Mouse (Mus musculus) heart, postnatal 0 days (tissue): Measurements from ENCODE around the gene Cdkl3. TPM values are rescaled to one million over a fixed set of nuclear protein-coding genes. Genes with fewer than 3 reads are reported as not detected.
A peak's percentile ranks its signal among the peaks of the same experiment; 100 is the strongest.

Source experiments
- ATAC-seq: fragments of 200-750 bp; cut with Nextera tagmentation; 2 replicates; pipeline ENCODE4 v1.8.0; 2017; ENCODE audit warnings: low read depth, moderate number of reproducible peaks, moderate library complexity; ENCODE audit not compliant: insufficient read depth
- DNase-seq: peaks from one replicate; pipeline ENCODE4 v3.0.0-alpha.2; 2016; ENCODE audit warnings: low spot score
- H3K27ac ChIP-seq: fragments of 300-500 bp; sonication (generic); 2 replicates; pipeline ENCODE4 v1.5.1; 2014; ENCODE audit warnings: low read depth, mild to moderate bottlenecking
- H3K27me3 ChIP-seq: fragments of 300-500 bp; sonication (generic); 2 replicates; pipeline ENCODE4 v1.6.1; 2014; ENCODE audit warnings: low read length, mixed read lengths; ENCODE audit not compliant: control insufficient read depth, insufficient read depth
- H3K36me3 ChIP-seq: fragments of 300-500 bp; sonication (generic); replicated peaks from 2 replicates; pipeline ENCODE4 v1.6.1; 2014; ENCODE audit warnings: low read length, mixed read lengths; ENCODE audit not compliant: control insufficient read depth, insufficient read depth
- H3K4me1 ChIP-seq: fragments of 300-500 bp; sonication (generic); 2 replicates; pipeline ENCODE4 v1.6.1; 2014; ENCODE audit warnings: antibody characterized with exemption; ENCODE audit not compliant: control insufficient read depth, insufficient read depth
- H3K4me2 ChIP-seq: fragments of 300-500 bp; sonication (generic); 2 replicates; pipeline ENCODE4 v1.6.1; 2014; ENCODE audit warnings: low read depth, mild to moderate bottlenecking, low read length, moderate library complexity
- H3K4me3 ChIP-seq: fragments of 300-500 bp; sonication (generic); 2 replicates; pipeline ENCODE4 v1.5.1; 2014; ENCODE audit warnings: low read depth, low read length
- H3K9ac ChIP-seq: fragments of 300-500 bp; sonication (generic); replicated peaks from 2 replicates; pipeline ENCODE4 v1.6.1; 2014; ENCODE audit warnings: low read depth, low read length, mixed read lengths
- H3K9me3 ChIP-seq: fragments of 300-500 bp; sonication (generic); replicated peaks from 2 replicates; pipeline ENCODE4 v1.6.1; 2016; ENCODE audit warnings: low read length; ENCODE audit not compliant: control insufficient read depth
- CTCF ChIP-seq: IDR thresholded peaks from 2 replicates; pipeline ENCODE4 v1.5.1; 2016; ENCODE audit warnings: antibody characterized with exemption, control low read depth, low read depth
- EP300 ChIP-seq: IDR thresholded peaks from 2 replicates; pipeline ENCODE4 v1.6.1; 2016; ENCODE audit warnings: antibody characterized with exemption, low read depth
- WGBS: fragments of 180-500 bp; shearing (Covaris S2); extraction: QIAGEN DNeasy Blood & Tissue Kit; methylation state at CpG from one replicate; pipeline ENCODE4 v1.1.7; 2014; 5-methylcytosine and 5-hydroxymethylcytosine counted together
- polyA plus RNA-seq: library from polyadenylated mRNA; unstranded; fragments of >200 nt; fragmentation: Nextera tagmentation; extraction: Ambion mirVana; gene quantifications from 2 replicates; pipeline ENCODE4 v1.2.1, GENCODE M21; 2015
- total RNA-seq: library from RNA; depleted of rRNA; stranded (reverse); fragments of >200 nt; gene quantifications from 2 replicates; pipeline ENCODE4 v1.2.3, GENCODE M21; 2014; ENCODE audit warnings: low replicate concordance; rRNA removed

Cdkl3 gene
- total RNA-seq, result 2.3 and 5.6 TPM in 2 replicates
- polyA plus RNA-seq, result 13.1 and 16.3 TPM in 2 replicates

DNA sequence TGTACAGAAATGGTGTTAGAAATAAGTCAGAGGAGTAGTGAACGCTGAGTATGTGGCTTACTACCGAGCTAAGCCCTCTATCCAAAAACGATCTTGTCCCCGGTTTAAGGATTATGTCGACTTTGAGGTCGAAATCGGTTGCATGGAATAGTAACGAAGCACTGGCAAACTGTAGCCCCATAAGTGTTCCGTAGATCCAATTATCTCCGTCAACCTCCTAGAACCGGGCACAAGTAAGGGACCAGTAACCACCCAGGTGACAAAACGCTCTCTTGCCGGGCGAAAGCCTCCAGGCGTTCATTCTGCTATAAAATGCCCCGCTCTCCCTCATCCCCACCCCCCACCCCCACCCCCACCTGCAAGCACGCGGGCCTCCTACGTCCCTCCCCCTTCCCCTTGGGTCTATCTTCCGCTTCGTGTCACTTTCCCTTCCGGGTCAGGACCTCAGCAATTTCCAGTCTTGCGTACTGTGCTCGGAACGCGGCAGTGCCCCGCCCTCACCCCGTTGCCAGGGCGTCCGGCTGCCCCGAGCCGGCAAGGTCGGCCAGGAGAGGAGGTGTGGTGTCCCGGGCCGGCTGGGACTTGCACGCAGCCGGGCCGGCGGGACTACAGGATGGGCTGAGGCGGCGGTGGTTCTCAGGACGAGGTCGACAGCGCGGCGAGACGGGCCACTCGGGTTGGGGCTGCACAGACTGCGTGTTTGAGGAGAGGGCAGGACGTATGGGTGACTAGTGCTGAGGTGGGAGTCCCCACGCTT, at the start of gene Cdkl3:
TSS of gene Cdkl3 (plus strand) at position 450 of the 757 bp plus-strand sequence.
- TF ChIP-seq EP300 (peak; percentile 79), CTCF (no peak)
- peak within 1 kb of the TSS; percentile 91 for H3K27ac ChIP-seq
- peak; percentile 89 for ATAC-seq
- no peaks in the 10 kb centered on the region for H3K36me3 ChIP-seq
- H3K4me2 ChIP-seq, result peak within 1 kb of the TSS; percentile 77
- H3K9ac ChIP-seq, result peak within 1 kb of the TSS; percentile 78
- H3K27me3 ChIP-seq, result no peaks in the 10 kb centered on the region
- under 1% methylated on average over 48 of the region's 51 CpGs for WGBS
- no peaks in the 10 kb centered on the region for H3K9me3 ChIP-seq
- H3K4me1 ChIP-seq, result peaks cover 20% of the 10 kb centered on the region
- H3K4me3 ChIP-seq, result peak within 1 kb of the TSS; percentile 58
- DNase-seq, result peak; percentile 98

DNA sequence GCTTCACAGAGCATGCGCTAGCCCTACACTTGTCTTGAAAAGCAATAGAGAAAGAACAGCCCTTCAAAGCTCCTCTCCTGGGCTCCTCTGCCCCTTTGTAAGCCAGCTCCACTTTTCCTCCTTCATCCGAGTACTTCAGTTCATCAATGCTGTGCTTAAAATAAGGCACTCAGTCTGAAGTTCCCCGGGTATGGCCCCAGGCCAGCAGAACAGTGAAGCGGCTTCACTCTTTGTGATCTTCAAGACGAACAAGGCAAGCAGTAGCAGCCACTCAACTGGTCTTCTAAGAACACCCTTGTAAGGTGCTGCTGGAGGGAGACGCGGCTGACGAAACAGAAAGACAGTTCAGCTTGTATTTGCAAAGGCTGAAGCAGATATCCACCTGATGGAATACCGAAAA, 47.9 kb upstream of the Cdkl3 start:
- 50% methylated on average over 9 of the region's 9 CpGs for WGBS
- H3K4me2 ChIP-seq, result no peak overlapping the region
- no peak for TF ChIP-seq EP300
- TF ChIP-seq CTCF, result no peak
- ATAC-seq, result no peak
- H3K4me1 ChIP-seq, result no peaks in the 10 kb centered on the region
- H3K4me3 ChIP-seq, result no peak overlapping the region
- no peak for DNase-seq
- peaks cover 7% of the 10 kb centered on the region; the same call in 1 of the 2 replicates for H3K27me3 ChIP-seq
- no peak overlapping the region for H3K9ac ChIP-seq
- H3K27ac ChIP-seq, result no peak overlapping the region
- no peaks in the 10 kb centered on the region for H3K9me3 ChIP-seq
- H3K36me3 ChIP-seq, result no peaks in the 10 kb centered on the region

GRCm38 (mm10) chr11:51957760-51958159, 46.3 kb upstream of the Cdkl3 start:
- H3K4me1 ChIP-seq, result no peaks in the 10 kb centered on the region
- no peak overlapping the region for H3K4me3 ChIP-seq
- TF ChIP-seq EP300, result no peak
- TF ChIP-seq CTCF, result no peak
- H3K9me3 ChIP-seq, result no peaks in the 10 kb centered on the region
- no peak overlapping the region for H3K9ac ChIP-seq
- DNase-seq (no peak), ATAC-seq (no peak)
- peaks cover 7% of the 10 kb centered on the region; the same call in 1 of the 2 replicates for H3K27me3 ChIP-seq
- no peak overlapping the region for H3K27ac ChIP-seq
- no peaks in the 10 kb centered on the region for H3K36me3 ChIP-seq
- WGBS, result 83% methylated on average over 4 of the region's 4 CpGs
- H3K4me2 ChIP-seq, result no peak overlapping the region

DNA sequence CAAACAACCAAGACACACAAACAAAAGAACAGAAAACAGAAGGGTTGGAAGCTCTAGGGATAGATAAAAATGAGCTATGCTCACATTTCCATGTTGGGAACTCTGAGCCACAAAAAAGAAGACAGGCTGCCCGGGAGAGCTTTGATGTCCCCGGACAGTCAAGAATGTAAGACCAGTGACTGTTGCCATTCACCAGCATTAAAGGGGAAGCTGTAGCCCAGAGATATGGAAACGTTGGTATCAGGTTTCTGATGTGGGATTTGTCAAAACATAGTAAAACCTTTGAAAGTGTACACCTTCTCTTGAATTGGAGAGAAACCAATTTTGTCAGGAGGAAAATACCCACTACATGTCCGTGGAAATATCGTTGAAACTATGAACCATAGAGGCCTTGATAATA, 44.5 kb upstream of the Cdkl3 start:
- H3K27ac ChIP-seq, result no peak overlapping the region
- ATAC-seq (no peak), DNase-seq (no peak)
- TF ChIP-seq EP300, result no peak
- 78% methylated on average over 5 of the region's 5 CpGs for WGBS
- no peak overlapping the region for H3K9ac ChIP-seq
- no peak overlapping the region for H3K4me3 ChIP-seq
- no peaks in the 10 kb centered on the region for H3K36me3 ChIP-seq
- no peaks in the 10 kb centered on the region for H3K9me3 ChIP-seq
- peaks cover 7% of the 10 kb centered on the region; the same call in 1 of the 2 replicates for H3K27me3 ChIP-seq
- no peak overlapping the region for H3K4me2 ChIP-seq
- no peaks in the 10 kb centered on the region for H3K4me1 ChIP-seq

DNA sequence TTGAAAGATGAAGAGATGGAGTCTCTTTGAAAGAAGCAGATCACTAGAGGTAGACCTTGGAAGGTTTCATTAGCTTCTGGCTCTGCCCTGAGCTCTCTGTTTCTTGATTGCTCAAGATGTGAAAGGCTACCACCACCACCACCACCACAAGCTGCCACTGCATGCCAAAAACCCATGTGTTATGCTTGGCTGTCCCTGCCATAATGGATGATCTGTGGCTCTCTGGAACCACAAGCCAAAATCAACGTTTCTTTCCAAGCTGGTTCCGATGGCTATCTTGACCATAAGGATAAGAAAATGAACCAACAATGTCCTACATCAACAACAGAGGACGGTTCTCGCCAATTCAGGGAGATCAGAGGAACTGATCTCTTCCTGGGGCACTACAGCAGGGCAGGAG, 44.0 kb upstream of the Cdkl3 start:
- no peaks in the 10 kb centered on the region for H3K9me3 ChIP-seq
- no peak overlapping the region for H3K27ac ChIP-seq
- ATAC-seq (no peak), DNase-seq (no peak)
- H3K36me3 ChIP-seq, result no peaks in the 10 kb centered on the region
- no peak overlapping the region for H3K4me3 ChIP-seq
- peaks cover 4% of the 10 kb centered on the region; the same call in 1 of the 2 replicates for H3K27me3 ChIP-seq
- H3K4me2 ChIP-seq, result no peak overlapping the region
- TF ChIP-seq EP300 (no peak), CTCF (no peak)
- H3K4me1 ChIP-seq, result no peaks in the 10 kb centered on the region
- H3K9ac ChIP-seq, result no peak overlapping the region
- 80% methylated on average over 4 of the region's 4 CpGs for WGBS
